Mouse (Mus musculus) intestine, postnatal 0 days (tissue): Measurements from ENCODE around the gene Riox1. TPM values are rescaled to one million over a fixed set of nuclear protein-coding genes. Genes with fewer than 3 reads are reported as not detected.
"Not testable (repeated sequence)": the region's sequence is repeated elsewhere in the genome, so short reads cannot be mapped to it uniquely, and the experiment has no call there.

ENCODE experiments used
- ATAC-seq: fragments of 200-750 bp; cut with Nextera tagmentation; 2 replicates; pipeline ENCODE4 v1.8.0; 2017; ENCODE audit warnings: mild to moderate bottlenecking, moderate TSS enrichment, moderate library complexity
- H3K27ac ChIP-seq: fragments of 300-500 bp; sonication (generic); 2 replicates; pipeline ENCODE4 v1.5.1; 2014; ENCODE audit warnings: mild to moderate bottlenecking, low read depth, low read length, moderate library complexity
- H3K27me3 ChIP-seq: fragments of 300-500 bp; sonication (generic); replicated peaks from 2 replicates; pipeline ENCODE4 v1.6.1; 2014; ENCODE audit warnings: low read length, mixed read lengths; ENCODE audit not compliant: control insufficient read depth, insufficient read depth
- H3K36me3 ChIP-seq: fragments of 300-500 bp; sonication (generic); 2 replicates; pipeline ENCODE4 v1.6.1; 2014; ENCODE audit warnings: mild to moderate bottlenecking, moderate library complexity; ENCODE audit not compliant: control insufficient read depth, insufficient read depth
- H3K4me1 ChIP-seq: fragments of 300-500 bp; sonication (generic); replicated peaks from 2 replicates; pipeline ENCODE4 v1.6.1; 2014; ENCODE audit warnings: antibody characterized with exemption, low read length, mixed read lengths; ENCODE audit not compliant: control insufficient read depth, insufficient read depth
- H3K4me2 ChIP-seq: fragments of 300-500 bp; sonication (generic); replicated peaks from 2 replicates; pipeline ENCODE4 v1.6.1; 2014; ENCODE audit warnings: low read depth, mild to moderate bottlenecking, moderate library complexity
- H3K4me3 ChIP-seq: fragments of 300-500 bp; sonication (generic); 2 replicates; pipeline ENCODE4 v1.5.1; 2014; ENCODE audit warnings: low read depth, low read length
- H3K9ac ChIP-seq: fragments of 300-500 bp; sonication (generic); 2 replicates; pipeline ENCODE4 v1.6.1; 2014; ENCODE audit warnings: mild to moderate bottlenecking, low read depth, low read length
- H3K9me3 ChIP-seq: fragments of 300-500 bp; sonication (generic); 2 replicates; pipeline ENCODE4 v1.6.1; 2016; ENCODE audit warnings: mixed run types; ENCODE audit not compliant: control insufficient read depth
- CTCF ChIP-seq: sonication (generic); IDR thresholded peaks from 2 replicates; pipeline ENCODE4 v1.5.1; 2016; ENCODE audit warnings: low read depth, mild to moderate bottlenecking, control low read depth, antibody characterized with exemption, moderate library complexity
- WGBS: fragments of 180-500 bp; shearing (Covaris S2); extraction: QIAGEN DNeasy Blood & Tissue Kit; methylation state at CpG from one replicate; pipeline ENCODE4 v1.1.7; 2014; 5-methylcytosine and 5-hydroxymethylcytosine counted together
- polyA plus RNA-seq: library from polyadenylated mRNA; unstranded; fragments of >200 nt; fragmentation: Nextera tagmentation; extraction: Ambion mirVana; gene quantifications from 2 replicates; pipeline ENCODE4 v1.2.1, GENCODE M21; 2015

Gene Riox1
- polyA plus RNA-seq, 1 experiment from 2014 or later, result 11.4 TPM

DNA sequence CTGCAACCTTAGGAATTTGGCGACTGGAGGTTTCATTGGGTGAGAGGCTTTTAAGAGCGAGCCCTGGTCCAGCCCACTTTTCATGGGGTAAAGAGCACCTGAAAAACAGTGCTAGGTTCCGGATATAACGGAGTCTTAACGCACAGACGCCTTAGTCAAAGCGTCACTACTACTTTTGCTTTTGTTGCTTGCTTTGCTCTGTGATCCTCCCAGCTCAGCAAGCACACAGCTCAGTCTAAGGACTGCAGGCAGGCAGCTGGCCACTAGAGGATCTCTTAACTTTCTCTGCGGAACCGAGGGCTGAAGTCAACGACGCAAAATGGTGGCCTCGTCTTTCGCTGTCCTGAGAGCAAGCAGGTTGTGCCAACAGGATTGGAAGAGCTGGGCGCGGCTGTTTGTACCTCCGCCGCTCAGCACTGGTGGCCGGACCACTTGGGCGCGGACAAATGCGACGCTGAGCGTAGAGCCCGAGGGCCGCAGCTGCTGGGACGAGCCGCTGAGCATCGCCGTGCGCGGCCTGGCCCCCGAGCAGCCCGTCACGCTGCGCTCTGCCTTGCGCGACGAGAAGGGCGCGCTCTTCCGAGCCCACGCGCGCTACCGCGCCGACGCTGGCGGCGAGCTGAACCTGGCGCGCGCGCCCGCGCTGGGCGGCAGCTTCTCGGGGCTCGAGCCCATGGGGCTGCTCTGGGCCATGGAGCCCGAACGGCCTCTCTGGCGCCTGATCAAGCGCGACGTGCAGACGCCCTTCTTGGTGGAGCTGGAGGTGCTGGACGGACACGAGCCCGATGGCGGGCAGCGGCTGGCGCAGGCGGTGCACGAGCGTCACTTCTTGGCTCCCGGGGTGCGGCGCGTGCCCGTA lies 37.4 kb downstream of the Riox1 start, which contains the start of gene Acot2:
Gene Acot2 (plus strand): TSS at position 279 of the 859 bp plus-strand sequence.
- Histone ChIP-seq H3K9me3 (no peaks in the 10 kb centered on the region), H3K4me3 (peak within 1 kb of the TSS; percentile 61), H3K9ac (peak within 1 kb of the TSS; percentile 83), H3K36me3 (peaks cover 5% of the 10 kb centered on the region; the same call in 1 of the 2 replicates), H3K27me3 (no peaks in the 10 kb centered on the region), H3K4me2 (peak within 1 kb of the TSS; percentile 72), H3K4me1 (no peaks in the 10 kb centered on the region), H3K27ac (peak within 1 kb of the TSS; percentile 97)
- TF ChIP-seq CTCF, result peak; percentile 78
- peak; percentile 88 for ATAC-seq
- under 1% methylated on average over 80 of the region's 80 CpGs for WGBS

DNA sequence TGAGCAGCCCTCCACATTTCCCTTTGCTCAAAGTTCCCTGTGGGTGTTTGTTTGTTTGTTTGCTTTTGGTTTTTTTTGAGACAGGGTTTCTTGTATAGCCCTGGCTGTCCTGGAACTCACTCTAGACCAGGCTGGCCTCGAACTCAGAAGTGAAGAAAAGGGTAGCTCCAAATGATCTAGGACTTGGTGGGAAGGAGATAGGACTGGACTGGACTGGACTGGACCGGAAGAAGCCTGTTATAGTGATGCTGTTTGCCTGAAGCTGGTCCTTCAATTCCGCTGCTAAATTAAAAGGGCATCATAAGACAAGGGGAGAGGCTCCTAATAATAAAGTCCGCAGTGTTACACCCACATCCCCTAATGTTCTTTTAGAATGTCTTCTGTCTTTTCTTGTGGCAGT lies 38.1 kb downstream of the Riox1 start:
- WGBS, result 70% methylated on average over 4 of the region's 4 CpGs

DNA sequence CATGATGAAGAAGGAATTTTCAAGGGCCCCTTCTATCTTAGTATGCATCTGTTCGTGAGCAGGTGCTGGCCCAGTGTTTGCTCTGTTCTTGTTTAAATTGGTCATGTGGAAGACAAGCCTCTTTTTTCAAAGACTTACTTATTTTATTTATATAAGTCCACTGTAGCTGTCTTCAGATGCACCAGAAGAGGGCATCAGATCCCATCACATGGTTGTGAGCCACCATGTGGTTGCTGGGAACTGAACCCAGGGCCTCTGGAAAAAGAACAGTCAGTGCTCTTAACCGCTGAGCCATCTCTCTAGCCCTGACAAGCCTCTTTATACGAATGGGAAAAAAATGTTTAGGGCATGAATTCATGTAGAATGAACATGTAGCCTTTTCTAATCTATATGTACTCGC lies 39.0 kb downstream of the Riox1 start:
- no peak for ATAC-seq
- Histone ChIP-seq H3K27me3 (no peaks in the 10 kb centered on the region), H3K36me3 (peaks cover 5% of the 10 kb centered on the region; the same call in 1 of the 2 replicates), H3K9ac (no peak overlapping the region), H3K27ac (no peak overlapping the region), H3K9me3 (no peaks in the 10 kb centered on the region), H3K4me3 (0 out of 2 replicates have a peak overlapping the region, but pooled peaks have one; percentile 61), H3K4me1 (no peaks in the 10 kb centered on the region), H3K4me2 (peak overlapping the region; percentile 72; the same call in 1 of the 2 replicates)
- WGBS, result 88% methylated on average over 4 of the region's 4 CpGs
- TF ChIP-seq CTCF, result peak; percentile 53

More for the DNA sequence above, 38.1 kb downstream of the Riox1 start:
- no peak for TF ChIP-seq CTCF
- Histone ChIP-seq H3K9me3 (no peaks in the 10 kb centered on the region), H3K4me1 (no peaks in the 10 kb centered on the region), H3K36me3 (peaks cover 5% of the 10 kb centered on the region; the same call in 1 of the 2 replicates), H3K27me3 (no peaks in the 10 kb centered on the region), H3K4me3 (peak overlapping the region; percentile 61), H3K27ac (peak overlapping the region; percentile 97), H3K4me2 (peak overlapping the region; percentile 72), H3K9ac (peak overlapping the region; percentile 83)
- ATAC-seq, result peak; percentile 15; the same call in 1 of the 2 replicates

DNA sequence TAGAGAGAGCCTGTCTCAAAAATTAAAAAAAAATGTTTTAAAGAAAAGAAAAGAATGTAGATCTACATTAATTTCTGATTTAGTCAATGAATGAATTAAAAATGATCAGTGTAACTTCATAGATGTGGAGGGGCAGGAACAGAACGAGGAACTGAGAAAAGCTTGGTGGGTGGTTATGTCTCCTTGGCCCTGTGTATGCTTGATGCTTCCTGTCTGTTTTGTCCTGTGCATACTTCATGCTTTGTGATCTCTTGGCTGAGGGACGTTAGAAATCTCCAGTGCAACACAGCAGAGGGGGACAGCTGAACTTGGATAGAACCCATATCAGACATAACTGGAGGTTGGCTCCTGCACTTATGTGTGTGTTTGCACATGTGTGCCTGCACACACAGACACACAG lies 46.8 kb downstream of the Riox1 start:
- no peaks in the 10 kb centered on the region for H3K4me1 ChIP-seq
- TF ChIP-seq CTCF, result no peak
- H3K4me3 ChIP-seq, result no peak overlapping the region
- 70% methylated on average over 2 of the region's 2 CpGs for WGBS
- H3K9me3 ChIP-seq, result no peaks in the 10 kb centered on the region
- ATAC-seq, result no peak
- no peaks in the 10 kb centered on the region for H3K36me3 ChIP-seq
- no peak overlapping the region for H3K27ac ChIP-seq
- no peak overlapping the region for H3K9ac ChIP-seq
- no peaks in the 10 kb centered on the region for H3K27me3 ChIP-seq
- no peak overlapping the region for H3K4me2 ChIP-seq

GRCm38 (mm10) chr12:83998341-83999107 lies 48.1 kb downstream of the Riox1 start:
- no peaks in the 10 kb centered on the region for H3K36me3 ChIP-seq
- no peaks in the 10 kb centered on the region for H3K4me1 ChIP-seq
- H3K4me3 ChIP-seq, result no peak overlapping the region
- no peak overlapping the region for H3K4me2 ChIP-seq
- WGBS, result 42% methylated on average over 11 of the region's 11 CpGs
- H3K9me3 ChIP-seq, result no peaks in the 10 kb centered on the region
- H3K9ac ChIP-seq, result no peak overlapping the region
- no peak for TF ChIP-seq CTCF
- peak; percentile 41 for ATAC-seq
- H3K27me3 ChIP-seq, result no peaks in the 10 kb centered on the region
- H3K27ac ChIP-seq, result peak overlapping the region; percentile 77

DNA sequence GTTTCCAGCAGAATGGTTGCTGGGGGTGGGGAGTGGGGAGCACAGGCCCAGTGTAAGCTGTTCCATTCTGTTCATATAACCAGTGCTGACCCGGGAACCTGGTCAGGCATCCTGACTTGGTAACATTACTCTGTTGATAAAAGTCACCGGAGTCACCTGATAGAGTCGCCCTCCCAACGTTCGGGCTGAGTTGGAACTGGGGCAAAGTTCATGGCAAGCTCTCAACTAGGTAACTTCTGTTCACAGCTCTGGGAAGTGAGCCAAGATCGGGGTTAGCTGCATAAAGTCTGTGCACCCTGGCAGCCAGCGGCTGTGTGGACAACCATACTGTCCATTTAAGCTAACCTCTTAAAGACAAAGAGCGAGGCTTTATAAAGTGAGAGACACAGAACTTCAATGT lies 48.8 kb downstream of the Riox1 start:
- not testable (repeated sequence) for H3K27me3 ChIP-seq, H3K4me1 ChIP-seq, H3K36me3 ChIP-seq, H3K4me2 ChIP-seq, H3K9me3 ChIP-seq, H3K9ac ChIP-seq, H3K4me3 ChIP-seq
- 30% methylated on average over 8 of the region's 8 CpGs for WGBS
- peak; percentile 87 for ATAC-seq
- H3K27ac ChIP-seq, result peak overlapping the region; percentile 77
